Mouse (Mus musculus) brain, embryonic 18.5 days (tissue): ENCODE data around the gene Wdr62.
"Not testable (repeated sequence)": the region's sequence is repeated elsewhere in the genome, so short reads cannot be mapped to it uniquely, and the experiment has no call there.

ENCODE experiments used
- DNase-seq: peaks from one replicate; pipeline ENCODE4 v3.0.0-alpha.2; 2012; ENCODE audit warnings: low read depth, low spot score

Gene Wdr62

GRCm38 (mm10) chr7:30265531-30265930 lies 14.7 kb downstream of the Wdr62 start:
- no peak for DNase-seq

- DNase-seq, result no peak
Measured at GRCm38 (mm10) chr7:30265041-30265440, 15.2 kb downstream of the Wdr62 start.

- DNase-seq, result no peak
Measured at GRCm38 (mm10) chr7:30251956-30252954, 28.0 kb downstream of the Wdr62 start.

GRCm38 (mm10) chr7:30237374-30237773 lies 42.8 kb downstream of the Wdr62 start:
- not testable (repeated sequence) for DNase-seq

DNA sequence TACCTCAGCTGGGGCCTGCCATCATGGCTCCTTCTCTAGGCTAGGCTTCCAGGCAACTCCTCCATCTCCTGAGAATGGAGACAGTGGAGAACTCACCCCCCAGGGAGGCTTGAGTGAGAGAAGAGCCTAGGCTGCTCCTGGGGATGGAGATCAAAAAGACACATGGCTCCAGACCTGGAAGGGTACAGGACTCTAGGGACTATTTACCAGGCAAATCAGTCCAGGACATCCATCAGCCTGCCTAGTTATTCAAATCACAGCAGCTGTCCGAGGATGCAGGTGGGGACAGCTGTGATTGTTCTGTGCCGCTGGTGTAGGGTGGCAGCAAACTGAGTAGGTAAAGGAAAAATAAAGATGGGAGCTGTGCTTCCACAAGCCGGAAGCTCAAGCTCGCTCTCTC lies 44.6 kb downstream of the Wdr62 start, which contains the start of gene Ovol3:
Ovol3 (minus strand) TSS at position 101 of the 400 bp plus-strand sequence.
- DNase-seq, result no peak

GRCm38 (mm10) chr7:30235091-30235490 lies 45.1 kb downstream of the Wdr62 start:
- DNase-seq, result no peak

DNA sequence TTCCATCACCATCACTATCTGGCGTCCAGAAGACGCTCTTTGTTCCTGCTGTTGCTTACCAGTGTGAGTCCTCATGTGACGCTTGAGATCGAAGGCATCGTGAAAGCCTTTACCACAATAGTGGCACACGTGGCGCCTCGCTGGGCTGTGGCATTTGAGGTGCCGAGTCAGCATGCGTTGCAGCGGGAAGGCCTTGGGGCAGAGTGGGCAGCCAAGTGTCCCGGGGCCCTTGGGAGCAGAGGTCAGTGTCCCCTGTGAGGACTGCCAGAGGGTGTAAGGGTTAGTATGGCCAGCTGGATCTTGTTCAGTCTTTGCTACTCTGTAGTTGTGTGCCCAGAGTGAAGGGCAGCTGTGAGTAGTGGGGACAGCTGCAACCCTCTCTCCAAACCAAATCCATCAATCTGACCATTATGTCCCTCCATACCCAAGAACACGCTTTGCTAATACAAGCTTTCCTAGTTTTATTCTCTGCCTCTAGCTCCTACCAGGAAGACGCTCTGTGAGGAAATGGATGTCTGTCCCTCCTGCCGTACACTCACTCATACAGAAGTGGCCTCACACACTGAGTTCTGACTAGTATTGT lies 45.9 kb downstream of the Wdr62 start:
- no peak for DNase-seq

- no peak for DNase-seq
Measured at GRCm38 (mm10) chr7:30233387-30233786, 46.8 kb downstream of the Wdr62 start.

- DNase-seq, result no peak
Measured at GRCm38 (mm10) chr7:30232631-30233148, 47.5 kb downstream of the Wdr62 start.

GRCm38 (mm10) chr7:30231669-30232454 lies 48.4 kb downstream of the Wdr62 start, which contains the start of the genes Polr2i and Tbcb:
Gene Polr2i, plus strand, starts transcription at chr7:30231948.
Gene Tbcb, minus strand, starts transcription at chr7:30232272.
- DNase-seq, result peak; percentile 99

DNA sequence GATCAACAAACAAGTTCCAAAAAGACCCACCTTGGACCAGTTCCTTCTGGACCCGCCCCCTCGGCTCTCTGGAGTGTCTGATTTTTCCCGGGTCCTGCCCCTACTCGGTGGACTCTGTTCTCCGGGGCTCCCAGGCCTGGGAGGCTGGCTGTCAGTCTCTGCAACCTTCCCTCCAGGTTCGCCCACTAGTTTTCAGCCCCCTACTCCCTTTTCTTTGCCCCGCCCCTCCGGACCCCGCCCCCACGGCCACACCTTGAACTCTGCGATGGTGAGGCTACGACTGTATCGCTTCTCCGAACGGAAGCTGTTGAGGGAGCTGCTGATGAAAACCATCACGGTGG lies 48.9 kb downstream of the Wdr62 start:
- no peak for DNase-seq

DNA sequence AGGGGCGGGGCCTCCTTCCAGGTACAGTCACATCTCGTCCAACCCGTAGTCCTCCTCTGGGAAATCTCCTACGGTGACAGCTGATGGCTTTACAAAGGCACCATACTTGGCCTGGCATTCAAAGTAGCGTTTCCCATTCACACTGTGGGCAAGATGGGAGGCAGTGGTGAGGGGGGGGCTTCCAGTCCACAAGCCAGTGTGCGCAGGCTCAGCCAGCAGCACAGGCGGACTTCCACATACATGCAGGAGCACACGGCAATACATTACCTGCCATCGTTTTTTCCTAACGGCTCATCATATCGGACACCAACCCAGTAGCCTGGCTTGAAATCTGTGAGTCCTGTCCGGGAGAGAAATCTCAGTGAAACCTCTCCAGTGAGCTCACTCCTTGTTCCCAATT lies 56.0 kb downstream of the Wdr62 start:
- no peak for DNase-seq

GRCm38 (mm10) chr7:30222205-30222604 lies 58.0 kb downstream of the Wdr62 start:
- no peak for DNase-seq

DNA sequence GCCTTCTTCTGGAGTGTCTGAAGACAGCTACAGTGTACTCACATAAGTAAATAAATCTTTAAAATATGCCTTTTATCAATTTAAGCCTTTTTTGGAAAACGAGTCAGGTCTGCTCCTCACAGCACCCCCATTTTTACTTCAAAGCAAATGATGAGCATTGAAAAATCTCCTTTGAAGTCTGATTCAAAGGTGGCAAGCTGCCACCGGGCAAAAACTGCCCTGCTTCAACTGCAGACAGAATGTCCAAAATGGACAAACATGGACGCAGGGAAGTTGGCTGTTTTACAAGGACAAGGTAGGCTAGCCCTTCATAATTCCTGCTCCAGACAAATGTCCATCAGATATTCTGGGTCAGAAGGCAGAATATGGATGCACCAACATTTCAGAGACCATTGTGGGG lies 58.8 kb downstream of the Wdr62 start:
- no peak for DNase-seq

GRCm38 (mm10) chr7:30220008-30220356 lies 60.2 kb downstream of the Wdr62 start:
- no peak for DNase-seq

DNA sequence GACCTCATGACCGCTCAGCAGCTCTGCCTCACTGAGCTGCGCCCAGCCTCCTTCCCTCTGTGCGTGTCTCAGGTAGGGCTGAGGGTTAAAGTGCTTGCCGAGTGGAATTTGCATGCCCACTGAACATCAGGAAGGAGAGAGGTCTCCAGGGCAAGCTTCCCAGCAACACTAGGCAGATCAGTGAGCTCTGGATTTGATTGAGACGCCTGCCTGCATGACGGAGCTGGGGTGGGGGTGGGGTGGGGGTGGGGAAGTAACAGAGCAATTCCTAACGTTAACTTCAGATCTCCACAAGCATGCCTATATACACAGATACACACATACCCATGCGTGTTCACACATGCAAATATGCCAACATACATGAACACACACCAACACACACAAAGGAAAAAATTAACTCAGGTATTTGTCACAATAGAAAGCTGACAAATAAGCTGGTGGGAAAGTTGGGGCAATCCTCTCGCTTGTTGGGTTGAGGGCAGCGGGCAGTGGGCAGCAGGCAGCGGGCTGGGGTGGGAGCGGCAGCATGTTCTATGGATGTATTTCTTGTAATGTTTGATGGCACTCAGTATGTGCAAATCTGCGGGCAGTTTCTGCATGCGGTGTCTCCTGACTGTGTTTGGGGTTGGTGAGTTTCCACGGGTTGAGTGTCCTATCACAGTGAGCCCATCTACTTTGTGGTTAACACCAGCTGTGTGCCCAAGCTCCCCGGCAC lies 60.8 kb downstream of the Wdr62 start:
- DNase-seq, result no peak

GRCm38 (mm10) chr7:30217277-30217676 lies 62.9 kb downstream of the Wdr62 start:
- no peak for DNase-seq

- DNase-seq, result peak; percentile 82
Measured at GRCm38 (mm10) chr7:30216723-30217151, 63.5 kb downstream of the Wdr62 start.

- no peak for DNase-seq
Measured at GRCm38 (mm10) chr7:30215875-30216274, 64.3 kb downstream of the Wdr62 start.

DNA sequence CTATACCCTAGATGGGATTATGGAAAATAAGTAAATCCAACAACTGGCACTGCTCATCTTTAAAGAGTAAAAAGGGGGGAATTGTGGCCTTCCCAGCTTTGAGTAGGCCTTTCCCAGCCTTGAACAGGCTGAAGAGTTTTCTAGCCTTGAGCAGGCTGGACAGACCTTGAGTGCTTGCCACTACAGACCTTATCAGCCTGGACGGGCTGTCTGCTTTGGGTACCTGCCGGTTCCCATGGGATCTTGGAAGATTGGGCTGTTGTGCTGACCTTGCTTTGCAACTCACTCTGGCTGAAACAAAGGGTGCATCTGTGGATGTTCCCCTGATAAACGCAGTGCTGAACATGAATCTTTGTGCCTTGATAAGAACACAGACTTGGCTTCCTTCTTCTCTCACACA lies 66.3 kb downstream of the Wdr62 start:
- no peak for DNase-seq

GRCm38 (mm10) chr7:30211025-30211424 lies 69.2 kb downstream of the Wdr62 start:
- DNase-seq, result no peak
